Mouse (Mus musculus): ENCODE results near the gene S100a3.

S100a3 gene

DNA sequence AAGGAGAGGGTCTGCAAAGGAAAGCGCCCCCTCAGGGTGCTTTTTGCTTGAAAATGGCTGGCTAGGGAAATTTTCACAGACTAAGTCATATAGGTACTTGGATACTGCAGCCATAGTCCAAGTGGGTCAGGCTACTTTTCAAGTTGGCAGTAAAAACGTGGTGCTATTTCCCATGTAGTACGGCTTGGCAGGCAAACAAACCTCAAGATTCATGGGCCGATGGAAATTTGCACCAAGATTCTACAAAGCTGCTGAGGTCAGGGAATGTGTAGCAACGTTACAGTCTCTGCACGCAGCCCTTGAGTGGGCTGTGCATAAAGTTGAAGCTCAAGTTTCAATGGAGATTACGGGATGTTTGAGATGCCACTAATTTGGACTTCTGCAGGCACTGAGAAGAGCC, 19.1 kb downstream of the S100a3 start:
- Histone ChIP-seq H3K4me3 (replicated peaks; ENCODE audit: low read length) (no peak overlapping the region), H3K27me3 (ENCODE audit: insufficient read depth, low read length) (peaks cover 6% of the 10 kb centered on the region; the same call in 1 of the 2 replicates), H3K4me1 (replicated peaks; ENCODE audit: low read depth, low read length) (peaks cover 10% of the 10 kb centered on the region; the same call in 1 of the 2 replicates), H3K9me3 (ENCODE audit: low read length) (no peaks in the 10 kb centered on the region), H3K36me3 (ENCODE audit: insufficient read depth, low read length) (no peaks in the 10 kb centered on the region)
- TF ChIP-seq NANOG (IDR thresholded peaks at IDR 0.05; ENCODE audit: borderline replicate concordance, low read length) = no peak

DNA sequence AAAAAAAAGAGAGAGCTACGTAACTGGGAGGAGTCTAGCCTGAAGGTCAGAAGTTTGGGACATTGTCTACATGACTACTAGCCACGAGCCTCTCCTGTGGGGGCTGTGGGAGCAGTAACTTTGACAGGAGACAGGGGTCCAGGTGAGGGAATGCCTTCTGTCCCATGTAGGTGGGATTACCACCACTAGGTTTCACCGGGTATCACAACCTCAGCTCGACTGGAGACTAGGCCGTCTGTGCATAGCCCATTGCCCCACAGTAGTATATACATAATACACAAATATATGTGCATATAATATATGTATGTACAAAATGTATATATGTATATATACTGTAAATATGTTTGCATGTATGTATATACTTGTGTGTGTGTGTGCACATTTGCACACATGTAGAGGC, 20.8 kb downstream of the S100a3 start:
- TF ChIP-seq CTCF (conservative IDR thresholded peaks at IDR 0.05; ENCODE audit: low read length) = no peak
- no peak for TF ChIP-seq POU5F1 (IDR thresholded peaks at IDR 0.05; ENCODE audit: borderline replicate concordance, low read length)
- TF ChIP-seq NANOG (IDR thresholded peaks at IDR 0.05; ENCODE audit: borderline replicate concordance, low read length) = no peak
- Histone ChIP-seq H3K9me3 (ENCODE audit: low read length) (no peaks in the 10 kb centered on the region), H3K27me3 (ENCODE audit: insufficient read depth, low read length) (peaks cover 10% of the 10 kb centered on the region; the same call in 1 of the 2 replicates), H3K4me1 (replicated peaks; ENCODE audit: low read depth, low read length) (peaks cover 20% of the 10 kb centered on the region), H3K4me3 (replicated peaks; ENCODE audit: low read length) (no peak overlapping the region), H3K36me3 (ENCODE audit: insufficient read depth, low read length) (no peaks in the 10 kb centered on the region)

GRCm38 (mm10) chr3:90582156-90582555, 21.8 kb downstream of the S100a3 start:
- peaks cover 30% of the 10 kb centered on the region for H3K4me1 ChIP-seq (replicated peaks; ENCODE audit: low read depth, low read length)
- no peaks in the 10 kb centered on the region for H3K36me3 ChIP-seq (ENCODE audit: insufficient read depth, low read length)
- H3K4me3 ChIP-seq (replicated peaks; ENCODE audit: low read length) = no peak overlapping the region
- H3K9me3 ChIP-seq (ENCODE audit: low read length) = no peaks in the 10 kb centered on the region
- peaks cover 12% of the 10 kb centered on the region; the same call in 1 of the 2 replicates for H3K27me3 ChIP-seq (ENCODE audit: insufficient read depth, low read length)
- no peak for TF ChIP-seq NANOG (IDR thresholded peaks at IDR 0.05; ENCODE audit: borderline replicate concordance, low read length)
- peak; percentile 85 for TF ChIP-seq CTCF (conservative IDR thresholded peaks at IDR 0.05; ENCODE audit: low read length)

DNA sequence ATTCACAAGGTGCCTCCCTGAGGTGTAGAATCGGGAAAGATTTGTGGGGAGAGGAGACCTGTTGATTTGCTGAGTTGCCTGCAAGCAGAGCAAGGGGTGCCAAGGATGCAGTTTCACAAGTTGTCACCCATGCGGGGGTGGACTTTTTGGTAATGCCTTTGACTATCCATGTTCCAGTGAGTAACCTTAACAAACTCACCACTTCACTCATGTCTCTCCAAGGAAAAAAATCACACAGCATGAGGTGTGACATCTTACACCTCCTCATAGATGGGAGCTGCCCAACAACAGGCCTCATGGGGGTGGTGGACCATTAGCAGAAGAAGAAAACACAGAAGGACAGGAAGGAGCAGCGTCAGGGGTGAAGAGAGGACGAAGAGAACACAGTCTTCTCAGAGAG, 22.2 kb downstream of the S100a3 start:
- Histone ChIP-seq H3K36me3 (ENCODE audit: insufficient read depth, low read length) (no peaks in the 10 kb centered on the region), H3K4me1 (replicated peaks; ENCODE audit: low read depth, low read length) (peaks cover 34% of the 10 kb centered on the region), H3K9me3 (ENCODE audit: low read length) (no peaks in the 10 kb centered on the region), H3K4me3 (replicated peaks; ENCODE audit: low read length) (no peak overlapping the region), H3K27me3 (ENCODE audit: insufficient read depth, low read length) (peaks cover 12% of the 10 kb centered on the region; the same call in 1 of the 2 replicates)
- TF ChIP-seq CTCF (conservative IDR thresholded peaks at IDR 0.05; ENCODE audit: low read length) = no peak
- TF ChIP-seq POU5F1 (IDR thresholded peaks at IDR 0.05; ENCODE audit: borderline replicate concordance, low read length) = no peak
- TF ChIP-seq NANOG (IDR thresholded peaks at IDR 0.05; ENCODE audit: borderline replicate concordance, low read length) = no peak

DNA sequence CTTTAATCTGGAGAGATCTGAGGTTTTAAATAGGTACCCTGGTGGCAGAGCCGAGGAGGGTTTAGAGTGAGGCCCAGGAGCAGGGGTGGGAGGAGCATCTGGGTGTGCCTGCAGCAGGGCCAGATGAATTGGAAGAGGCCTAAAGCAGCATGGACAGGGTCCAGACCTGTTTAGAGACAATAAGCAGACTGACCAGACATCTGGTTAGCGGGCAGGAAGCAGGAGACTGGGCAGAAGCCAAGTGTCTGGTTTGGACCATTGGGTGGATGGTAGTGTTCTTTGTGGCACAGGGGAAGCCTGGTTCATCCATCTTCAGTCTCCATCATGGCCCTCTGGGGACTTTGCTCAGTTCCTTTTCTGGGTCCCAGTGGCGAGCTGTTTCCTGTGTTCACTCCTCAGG, 23.5 kb downstream of the S100a3 start:
- H3K9me3 ChIP-seq (ENCODE audit: low read length) = no peaks in the 10 kb centered on the region
- peaks cover 12% of the 10 kb centered on the region; the same call in 1 of the 2 replicates for H3K27me3 ChIP-seq (ENCODE audit: insufficient read depth, low read length)
- H3K36me3 ChIP-seq (ENCODE audit: insufficient read depth, low read length) = no peaks in the 10 kb centered on the region
- H3K4me3 ChIP-seq (replicated peaks; ENCODE audit: low read length) = no peak overlapping the region
- H3K4me1 ChIP-seq (replicated peaks; ENCODE audit: low read depth, low read length) = peaks cover 43% of the 10 kb centered on the region
- no peak for TF ChIP-seq CTCF (conservative IDR thresholded peaks at IDR 0.05; ENCODE audit: low read length)
- TF ChIP-seq POU5F1 (IDR thresholded peaks at IDR 0.05; ENCODE audit: borderline replicate concordance, low read length) = no peak
- TF ChIP-seq NANOG (IDR thresholded peaks at IDR 0.05; ENCODE audit: borderline replicate concordance, low read length) = no peak

GRCm38 (mm10) chr3:90585595-90585994, 25.2 kb downstream of the S100a3 start:
- no peaks in the 10 kb centered on the region for H3K9me3 ChIP-seq (ENCODE audit: low read length)

GRCm38 (mm10) chr3:90586016-90586643, 25.8 kb downstream of the S100a3 start:
- Histone ChIP-seq H3K4me1 (replicated peaks; ENCODE audit: low read depth, low read length) (peaks cover 57% of the 10 kb centered on the region), H3K9me3 (ENCODE audit: low read length) (no peaks in the 10 kb centered on the region), H3K36me3 (ENCODE audit: insufficient read depth, low read length) (no peaks in the 10 kb centered on the region), H3K4me3 (replicated peaks; ENCODE audit: low read length) (peak overlapping the region; percentile 48; the same call in 1 of the 2 replicates), H3K27me3 (ENCODE audit: insufficient read depth, low read length) (peaks cover 12% of the 10 kb centered on the region; the same call in 1 of the 2 replicates)
- TF ChIP-seq NANOG (IDR thresholded peaks at IDR 0.05; ENCODE audit: borderline replicate concordance, low read length) (no peak), CTCF (conservative IDR thresholded peaks at IDR 0.05; ENCODE audit: low read length) (no peak), POU5F1 (IDR thresholded peaks at IDR 0.05; ENCODE audit: borderline replicate concordance, low read length) (no peak)

More at GRCm38 (mm10) chr3:90585595-90585994, 25.2 kb downstream of the S100a3 start:
- H3K27me3 ChIP-seq (ENCODE audit: insufficient read depth, low read length) = peaks cover 12% of the 10 kb centered on the region; the same call in 1 of the 2 replicates
- TF ChIP-seq POU5F1 (IDR thresholded peaks at IDR 0.05; ENCODE audit: borderline replicate concordance, low read length) (no peak), CTCF (conservative IDR thresholded peaks at IDR 0.05; ENCODE audit: low read length) (peak; percentile 85)
- no peak overlapping the region for H3K4me3 ChIP-seq (replicated peaks; ENCODE audit: low read length)
- H3K36me3 ChIP-seq (ENCODE audit: insufficient read depth, low read length) = no peaks in the 10 kb centered on the region
- peaks cover 57% of the 10 kb centered on the region for H3K4me1 ChIP-seq (replicated peaks; ENCODE audit: low read depth, low read length)

GRCm38 (mm10) chr3:90586906-90587305, 26.5 kb downstream of the S100a3 start:
- peak overlapping the region; percentile 48 for H3K4me3 ChIP-seq (replicated peaks; ENCODE audit: low read length)
- peaks cover 12% of the 10 kb centered on the region; the same call in 1 of the 2 replicates for H3K27me3 ChIP-seq (ENCODE audit: insufficient read depth, low read length)
- TF ChIP-seq CTCF (conservative IDR thresholded peaks at IDR 0.05; ENCODE audit: low read length) (no peak), POU5F1 (IDR thresholded peaks at IDR 0.05; ENCODE audit: borderline replicate concordance, low read length) (no peak), NANOG (IDR thresholded peaks at IDR 0.05; ENCODE audit: borderline replicate concordance, low read length) (no peak)
- H3K36me3 ChIP-seq (ENCODE audit: insufficient read depth, low read length) = no peaks in the 10 kb centered on the region
- peaks cover 57% of the 10 kb centered on the region for H3K4me1 ChIP-seq (replicated peaks; ENCODE audit: low read depth, low read length)
- no peaks in the 10 kb centered on the region for H3K9me3 ChIP-seq (ENCODE audit: low read length)
